Mouse (Mus musculus) left cerebral cortex, postnatal 14 days (tissue): ENCODE data around the gene Rp2. TPM values are rescaled to one million over a fixed set of nuclear protein-coding genes. Genes with fewer than 3 reads are reported as not detected.
"Not testable (repeated sequence)": the region's sequence is repeated elsewhere in the genome, so short reads cannot be mapped to it uniquely, and the experiment has no call there.

Experiments used
- DNase-seq, 2 experiments: peaks; one replicate each; pipeline ENCODE4 v3.0.0; 2021 to 2022; ENCODE audit warnings: low spot score in 2 of 2, mixed read lengths in 1 of 2
- intact Hi-C: fragments of 180-260 bp; cut with DNase I; formaldehyde crosslinking; loops from one replicate; pipeline ENCODE4 v1.15.1; 2025
- long read RNA-seq, 2 experiments: library from polyadenylated mRNA; stranded (forward); transcript quantifications; one replicate each; pipeline ENCODE4 v2.0.0; 2021
- total RNA-seq, 2 experiments: library from RNA; stranded (reverse); gene quantifications; 2 replicates each; pipeline ENCODE4 v1.2.3; 2021

The Rp2 gene
- total RNA-seq: 10 to 100 TPM; 12.0 to 14.2 TPM
- long read RNA-seq, experiment 1, full-length matches to known transcripts: 19 of 23 reads
- long read RNA-seq, experiment 1, partial matches to known transcripts: 4 of 23 reads
- long read RNA-seq, experiment 1, other reads (novel, unspliced or antisense): 0 of 23 reads
- long read RNA-seq, experiment 2, full-length matches to known transcripts: 21 of 24 reads
- long read RNA-seq, experiment 2, partial matches to known transcripts: 2 of 24 reads
- long read RNA-seq, experiment 2, other reads (novel, unspliced or antisense): 1 of 24 reads

- peak; percentile 78 to 81 for DNase-seq
- intact Hi-C loops: loop anchor here (5.0 kb wide), 1 partner anchor 63 kb away; the partner anchor contains the start of gene Jade3
Observed at GRCm38 (mm10) chrX:20364391-20365365, at the start of gene Rp2. Gene Rp2 (plus strand): TSS chrX:20364481.

GRCm38 (mm10) chrX:20332756-20333155 is 31.5 kb upstream of the Rp2 start:
- peak; percentile 3 to 22 for DNase-seq
- intact Hi-C loops: no loop called here

- peak; percentile 17 to 60 for DNase-seq
- intact Hi-C loops: loop anchor here (2.0 to 5.0 kb wide), 2 partner anchors 169 to 313 kb away; no protein-coding TSS in a partner anchor
Observed at GRCm38 (mm10) chrX:20335722-20336121, 28.6 kb upstream of the Rp2 start.

- no peak for DNase-seq
- intact Hi-C loops: no loop called here
Observed at GRCm38 (mm10) chrX:20344980-20345379, 19.3 kb upstream of the Rp2 start.

GRCm38 (mm10) chrX:20346355-20346754 is 17.9 kb upstream of the Rp2 start:
- intact Hi-C loops: no loop called here
- DNase-seq: no peak

GRCm38 (mm10) chrX:20350241-20350640 is 14.0 kb upstream of the Rp2 start:
- DNase-seq, intact Hi-C loops: not testable (repeated sequence)

GRCm38 (mm10) chrX:20355283-20355682 is 9.0 kb upstream of the Rp2 start:
- intact Hi-C loops: no loop called here
- no peak for DNase-seq

GRCm38 (mm10) chrX:20356309-20356708 is 8.0 kb upstream of the Rp2 start:
- intact Hi-C loops: no loop called here
- no peak for DNase-seq

GRCm38 (mm10) chrX:20366036-20366435 is 1.8 kb downstream of the Rp2 start:
- no peak for DNase-seq
- intact Hi-C loops: no loop called here

- intact Hi-C loops: no loop called here
- no peak for DNase-seq
Observed at GRCm38 (mm10) chrX:20379347-20380014, 15.2 kb downstream of the Rp2 start.

GRCm38 (mm10) chrX:20382260-20382659 is 18.0 kb downstream of the Rp2 start:
- no peak for DNase-seq

GRCm38 (mm10) chrX:20387006-20387405 is 22.7 kb downstream of the Rp2 start:
- intact Hi-C loops: no loop called here
- no peak for DNase-seq

More at GRCm38 (mm10) chrX:20382260-20382659, 18.0 kb downstream of the Rp2 start:
- intact Hi-C loops: no loop called here

GRCm38 (mm10) chrX:20391964-20392363 is 27.7 kb downstream of the Rp2 start:
- intact Hi-C loops: not testable (repeated sequence)
- peak in 1 of 2 experiments; percentile 3 for DNase-seq

GRCm38 (mm10) chrX:20392942-20393341 is 28.7 kb downstream of the Rp2 start:
- intact Hi-C loops: no loop called here
- DNase-seq: no peak

- intact Hi-C loops: no loop called here
- peak in 1 of 2 experiments; percentile 29 for DNase-seq
Observed at GRCm38 (mm10) chrX:20404068-20404467, 39.8 kb downstream of the Rp2 start.

- intact Hi-C loops: no loop called here
- no peak for DNase-seq
Observed at GRCm38 (mm10) chrX:20406909-20407308, 42.6 kb downstream of the Rp2 start.

GRCm38 (mm10) chrX:20407676-20408075 is 43.4 kb downstream of the Rp2 start:
- DNase-seq: no peak
- intact Hi-C loops: no loop called here

- DNase-seq: no peak
- intact Hi-C loops: no loop called here
Observed at GRCm38 (mm10) chrX:20411382-20411781, 47.1 kb downstream of the Rp2 start.

GRCm38 (mm10) chrX:20412221-20412620 is 47.9 kb downstream of the Rp2 start:
- intact Hi-C loops: no loop called here
- DNase-seq: no peak
